Mouse (Mus musculus): ENCODE results near the gene Ldlrad3.

Ldlrad3 gene

GRCm38 (mm10) chr2:102185951-102186561 is at the start of gene Ldlrad3:
Gene Ldlrad3, minus strand, starts transcription at chr2:102186385.
- DNase-seq (ENCODE audit: low read depth in 2 of 2, low spot score in 2 of 2) = peak; percentile 41 to 46

GRCm38 (mm10) chr2:102231470-102231869 is 45.3 kb upstream of the Ldlrad3 start:
- DNase-seq (ENCODE audit: low read depth in 2 of 2, low spot score in 2 of 2) = no peak

- no peak for DNase-seq (ENCODE audit: low read depth in 2 of 2, low spot score in 2 of 2)
These were observed 42.9 kb upstream of the Ldlrad3 start for GRCm38 (mm10) chr2:102229126-102229525.

DNA sequence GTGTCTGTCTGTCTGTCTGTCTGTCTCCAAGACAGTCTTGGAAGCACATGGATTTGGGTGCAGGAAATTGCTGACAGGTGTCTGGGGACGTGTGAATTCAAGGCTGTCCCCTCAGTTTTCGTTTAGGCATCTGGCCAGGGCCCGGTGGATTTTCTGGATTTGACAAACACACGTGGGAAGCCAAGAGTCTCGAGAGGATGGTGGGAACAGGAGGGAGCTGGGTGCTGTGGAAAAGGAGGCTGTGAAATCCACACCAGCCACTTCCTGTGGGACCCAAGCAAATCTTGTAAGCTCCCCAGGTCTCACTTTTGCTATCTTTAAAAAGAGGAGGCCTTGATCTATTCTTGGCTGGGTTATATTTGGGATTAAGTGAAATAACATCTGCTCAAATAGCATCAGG is 42.1 kb upstream of the Ldlrad3 start:
- no peak for DNase-seq (ENCODE audit: low read depth in 2 of 2, low spot score in 2 of 2)

DNA sequence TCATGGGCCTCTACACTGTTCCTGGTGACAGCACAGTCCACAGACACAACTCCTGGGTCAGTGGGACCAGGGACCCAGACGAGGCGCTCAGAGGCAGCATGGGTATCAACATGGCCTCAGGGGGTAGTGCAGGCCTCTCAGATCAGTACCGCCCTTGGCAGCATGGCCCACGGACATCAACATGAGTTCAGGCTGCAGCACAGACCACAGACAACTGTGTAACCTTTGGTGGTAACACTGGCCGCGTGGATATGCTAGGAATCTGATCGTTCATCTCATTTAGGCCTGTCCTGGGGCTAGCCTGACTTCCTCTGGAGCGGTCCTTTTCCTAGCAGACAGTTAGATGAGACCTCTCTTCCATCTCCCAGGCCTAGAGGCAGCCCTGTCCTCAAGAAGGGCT is 41.7 kb upstream of the Ldlrad3 start:
- DNase-seq (ENCODE audit: low read depth in 2 of 2, low spot score in 2 of 2) = no peak

DNA sequence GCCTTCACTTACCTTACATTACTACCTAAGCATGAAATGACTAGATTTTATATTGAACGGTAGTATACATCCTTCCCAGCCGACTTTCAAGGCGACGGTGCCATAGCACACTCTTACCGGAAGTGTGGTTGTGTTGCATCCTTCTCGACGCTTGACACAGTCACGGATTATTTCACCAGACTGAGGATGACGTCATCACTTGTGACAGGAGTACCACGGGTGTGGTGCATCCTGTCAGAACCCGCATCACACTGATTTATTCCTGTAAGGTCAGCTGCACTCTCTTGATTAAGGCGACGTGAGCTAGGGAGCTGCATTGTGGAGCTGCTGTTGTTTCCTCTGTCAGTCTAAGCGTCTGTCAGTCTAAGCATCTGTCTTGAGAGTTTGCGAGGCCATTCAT is 40.1 kb upstream of the Ldlrad3 start:
- DNase-seq (ENCODE audit: low read depth in 2 of 2, low spot score in 2 of 2) = no peak

GRCm38 (mm10) chr2:102223355-102224128 is 37.4 kb upstream of the Ldlrad3 start:
- no peak for DNase-seq (ENCODE audit: low read depth in 2 of 2, low spot score in 2 of 2)

DNA sequence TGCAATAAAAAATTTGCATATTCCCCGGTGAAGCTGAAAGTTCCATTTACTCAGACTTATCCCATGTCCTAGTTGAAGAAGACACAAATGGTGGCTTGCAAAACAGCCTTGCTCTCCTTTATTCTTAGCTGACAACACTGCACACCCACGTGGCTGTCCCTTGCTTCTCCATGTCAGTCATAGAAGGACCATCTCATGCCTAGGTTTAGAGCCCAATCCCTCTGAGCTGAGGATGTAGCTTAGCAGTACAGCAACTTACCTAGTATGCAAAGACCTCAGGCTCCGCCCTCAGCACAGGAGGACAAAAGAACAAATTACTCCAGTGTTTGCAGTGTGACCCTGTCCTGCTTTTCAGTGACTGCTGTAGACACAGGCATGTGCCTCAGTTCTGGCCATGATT is 36.6 kb upstream of the Ldlrad3 start:
- DNase-seq (ENCODE audit: low read depth in 2 of 2, low spot score in 2 of 2) = no peak

- no peak for DNase-seq (ENCODE audit: low read depth in 2 of 2, low spot score in 2 of 2)
These were observed 30.6 kb upstream of the Ldlrad3 start for GRCm38 (mm10) chr2:102216817-102217216.

GRCm38 (mm10) chr2:102212096-102212495 is 25.9 kb upstream of the Ldlrad3 start:
- no peak for DNase-seq (ENCODE audit: low read depth in 2 of 2, low spot score in 2 of 2)

- DNase-seq (ENCODE audit: low read depth in 2 of 2, low spot score in 2 of 2) = no peak
These were observed 19.7 kb upstream of the Ldlrad3 start for GRCm38 (mm10) chr2:102205672-102206399.

- no peak for DNase-seq (ENCODE audit: low read depth in 2 of 2, low spot score in 2 of 2)
These were observed 17.3 kb upstream of the Ldlrad3 start for GRCm38 (mm10) chr2:102203478-102203877.

DNA sequence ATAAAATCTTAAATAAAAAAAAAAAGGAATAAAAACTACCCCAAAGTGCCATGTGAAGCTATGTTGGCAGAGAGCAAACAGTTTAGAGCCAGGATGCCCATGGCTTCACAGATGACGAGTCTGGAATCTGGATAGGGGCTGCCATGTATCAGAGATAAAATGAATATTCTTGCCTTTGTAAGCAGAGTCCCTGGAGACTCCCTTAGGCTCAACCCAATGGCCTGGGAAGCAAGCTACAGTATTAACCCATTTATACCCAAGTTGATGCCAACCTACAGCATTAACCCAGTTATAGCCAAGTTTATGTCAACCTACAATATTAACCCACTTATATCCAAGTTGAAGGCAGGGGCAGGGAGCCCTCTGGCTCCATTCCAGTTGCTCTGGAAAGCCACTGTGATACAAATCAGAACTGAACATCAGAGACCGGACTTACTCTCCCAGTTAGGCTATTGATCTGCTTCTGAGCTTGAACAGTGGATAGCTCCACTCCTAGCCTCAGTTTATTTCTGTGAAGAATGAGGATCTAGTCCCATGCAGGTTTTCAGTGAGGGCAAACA is 16.1 kb upstream of the Ldlrad3 start:
- no peak for DNase-seq (ENCODE audit: low read depth in 2 of 2, low spot score in 2 of 2)

DNA sequence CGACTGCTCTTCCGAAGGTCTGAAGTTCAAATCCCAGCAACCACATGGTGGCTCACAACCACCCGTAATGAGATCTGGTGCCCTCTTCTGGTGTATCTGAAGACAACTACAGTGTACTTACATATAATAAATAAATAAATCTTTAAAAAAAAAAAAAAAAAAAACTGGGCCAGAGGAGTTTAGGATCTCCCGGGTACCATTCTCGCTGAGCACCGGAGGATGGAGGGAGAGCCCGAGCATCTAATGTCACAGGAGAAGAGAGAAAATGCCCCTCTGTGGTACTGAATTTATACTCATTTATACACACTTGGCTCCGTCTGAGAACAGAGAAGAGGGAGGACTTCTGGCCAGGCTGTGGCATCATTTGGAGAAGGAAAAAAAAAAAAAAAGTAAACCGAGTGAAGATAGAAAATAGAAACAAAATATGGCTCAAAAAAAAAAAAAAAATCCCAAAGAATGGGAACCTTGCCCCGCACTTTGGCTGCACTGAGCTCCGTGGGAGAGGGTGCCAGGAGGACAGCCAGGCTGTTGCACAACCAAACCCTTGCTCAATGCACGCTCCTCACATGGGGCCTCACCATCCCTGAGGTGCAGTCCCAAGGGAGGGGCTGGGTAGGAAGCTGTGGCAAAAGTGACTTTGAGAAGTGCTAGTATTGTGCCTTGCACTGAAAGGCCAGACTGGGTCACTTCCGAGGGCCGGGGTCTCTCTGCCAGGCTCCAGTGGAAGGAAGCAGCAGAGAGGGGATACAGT is 15.2 kb upstream of the Ldlrad3 start:
- no peak for DNase-seq (ENCODE audit: low read depth in 2 of 2, low spot score in 2 of 2)

DNA sequence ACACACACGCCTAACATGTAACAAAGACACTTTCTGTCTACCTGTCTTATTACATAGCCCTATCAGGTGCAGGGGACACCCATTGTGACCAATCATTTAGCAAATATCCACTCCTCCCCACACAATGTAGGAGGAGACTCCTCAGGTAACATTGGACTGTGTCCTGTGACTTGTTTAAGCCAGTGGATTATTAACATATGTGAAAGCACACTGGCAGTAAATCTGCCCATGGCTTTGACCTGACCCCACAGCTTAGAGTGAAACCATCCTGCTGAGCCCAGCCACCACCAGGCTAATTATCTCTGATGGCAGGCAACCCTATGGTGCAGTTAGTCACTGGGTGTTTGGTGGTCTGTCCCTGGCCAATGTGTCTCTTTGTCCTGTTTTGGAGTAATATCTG is 11.1 kb upstream of the Ldlrad3 start:
- no peak for DNase-seq (ENCODE audit: low read depth in 2 of 2, low spot score in 2 of 2)

DNA sequence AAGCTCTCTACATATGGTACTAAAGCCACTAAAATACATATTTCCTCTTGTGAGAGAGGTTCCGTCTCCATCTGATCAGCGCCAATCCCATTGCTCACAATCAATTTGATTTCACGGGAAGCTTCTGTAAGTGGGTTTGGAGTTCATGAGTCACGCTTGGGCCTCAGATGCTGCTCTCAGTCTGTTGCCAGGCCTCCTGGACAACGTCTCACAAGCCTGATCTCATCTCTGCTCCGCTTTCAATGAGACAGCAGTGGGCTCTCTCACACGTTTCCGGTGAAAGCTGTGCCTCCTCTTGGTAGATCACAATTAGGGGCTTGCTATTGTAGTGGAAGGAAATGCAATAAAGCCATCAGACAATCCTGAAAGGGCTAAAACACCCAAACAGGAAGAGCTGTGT is 10.5 kb upstream of the Ldlrad3 start:
- DNase-seq (ENCODE audit: low read depth in 2 of 2, low spot score in 2 of 2) = no peak

DNA sequence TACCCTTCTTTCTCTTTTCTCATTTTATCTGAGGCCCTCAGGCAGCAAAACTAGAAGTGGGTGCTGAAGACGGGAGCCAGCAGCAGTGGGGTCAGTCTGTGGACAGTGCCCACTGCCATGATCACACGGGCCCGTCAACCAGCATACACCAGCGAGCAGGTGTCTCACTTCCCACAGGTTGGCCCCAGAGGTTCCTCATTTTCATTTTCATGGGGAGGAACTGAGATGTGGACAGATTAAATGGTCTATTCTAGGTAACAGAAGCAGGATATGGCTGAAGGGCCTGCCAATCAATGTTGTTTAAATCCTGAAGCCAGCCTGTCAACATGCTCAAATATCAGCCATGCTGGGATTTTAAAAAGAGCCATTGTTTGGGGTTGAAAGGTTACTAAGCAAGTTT is 9.3 kb upstream of the Ldlrad3 start:
- DNase-seq (ENCODE audit: low read depth in 2 of 2, low spot score in 2 of 2) = no peak

- DNase-seq (ENCODE audit: low read depth in 2 of 2, low spot score in 2 of 2) = no peak
These were observed 8.1 kb upstream of the Ldlrad3 start for GRCm38 (mm10) chr2:102194247-102194646.

GRCm38 (mm10) chr2:102192943-102193820 is 7.0 kb upstream of the Ldlrad3 start:
- DNase-seq (ENCODE audit: low read depth in 2 of 2, low spot score in 2 of 2) = no peak

- no peak for DNase-seq (ENCODE audit: low read depth in 2 of 2, low spot score in 2 of 2)
These were observed 5.6 kb upstream of the Ldlrad3 start for GRCm38 (mm10) chr2:102191736-102192135.

Measured in CD8-positive naive resting alpha-beta T cell, adult 2 months (primary cell).